Mouse (Mus musculus) ZHBTc4 (cell line): Measurements from ENCODE around the gene Plekhj1.
A peak's percentile ranks its signal among the peaks of the same experiment; 100 is the strongest.

Source experiments
- DNase-seq: peaks from one replicate; pipeline ENCODE4 v3.0.0-alpha.2; 2011; ENCODE audit warnings: low read depth, low spot score

The Plekhj1 gene

GRCm38 (mm10) chr10:80779565-80779964 lies 18.9 kb downstream of the Plekhj1 start:
- no peak for DNase-seq

- DNase-seq = no peak
Measured at GRCm38 (mm10) chr10:80777123-80777522, 21.3 kb downstream of the Plekhj1 start.

DNA sequence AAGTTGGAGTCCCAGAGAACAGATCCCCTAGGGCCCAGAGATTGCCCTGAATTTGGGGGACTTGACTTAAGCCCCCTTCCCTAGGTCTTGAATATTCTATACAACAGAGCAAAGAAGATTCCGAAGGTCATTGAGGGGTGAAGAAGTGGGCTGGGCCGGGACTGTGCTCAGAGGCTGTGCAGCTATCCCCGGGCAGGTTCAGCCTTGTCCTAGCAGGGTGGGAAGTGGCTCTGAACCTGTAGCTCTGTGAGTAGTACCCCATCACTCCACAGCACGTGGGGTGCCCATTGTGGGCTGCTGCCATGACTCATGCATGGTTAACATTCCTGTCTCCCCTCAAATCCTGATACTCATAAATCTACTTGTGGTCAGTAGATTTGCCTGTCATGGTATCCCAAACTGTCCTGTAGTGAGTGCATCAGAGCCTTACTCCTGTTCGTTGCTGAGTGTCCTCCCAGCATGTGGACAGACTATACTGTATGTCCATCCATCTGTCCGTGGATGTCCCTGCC lies 22.0 kb downstream of the Plekhj1 start:
- DNase-seq = no peak

GRCm38 (mm10) chr10:80775731-80776130 lies 22.7 kb downstream of the Plekhj1 start:
- DNase-seq = no peak

DNA sequence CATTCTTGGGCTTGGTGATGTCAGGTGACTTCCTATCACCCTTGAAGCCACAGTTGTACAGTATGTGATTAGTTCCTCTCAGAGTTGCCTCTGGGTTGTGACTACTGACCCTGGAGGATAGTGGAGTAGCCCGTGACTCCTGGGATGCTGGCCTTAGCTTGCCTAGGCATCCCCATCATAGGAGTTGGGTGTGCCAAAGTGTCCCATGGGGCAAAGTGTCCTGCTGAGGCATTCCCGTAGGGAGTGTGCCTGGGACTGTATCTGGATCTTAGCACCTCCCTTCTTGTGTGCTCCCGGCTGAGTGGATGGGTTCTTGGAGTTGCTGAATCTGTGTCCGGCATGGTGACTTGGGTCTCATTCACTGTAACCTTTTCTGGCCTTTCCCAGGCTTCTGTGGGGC lies 23.4 kb downstream of the Plekhj1 start:
- no peak for DNase-seq

DNA sequence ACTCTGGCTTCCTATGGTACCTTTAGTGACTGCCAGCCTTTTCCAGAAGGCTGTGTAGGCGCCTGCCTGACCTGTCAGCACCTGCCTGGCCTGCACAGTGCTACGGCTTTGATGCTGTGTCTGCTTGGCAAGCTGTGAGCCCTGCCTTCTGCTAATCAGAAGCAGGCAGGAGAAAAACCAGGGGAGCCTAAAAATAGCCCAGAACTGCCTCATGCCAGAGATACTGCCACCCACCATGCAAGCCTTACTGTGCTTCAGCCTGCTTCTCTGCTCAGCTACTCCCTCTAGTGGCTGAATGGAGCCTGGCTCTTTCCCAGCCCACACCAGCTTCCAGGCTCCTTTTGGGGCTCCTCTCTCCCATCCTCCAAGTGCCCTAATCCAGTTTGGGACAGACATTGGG lies 23.9 kb downstream of the Plekhj1 start:
- peak; percentile 73 for DNase-seq

GRCm38 (mm10) chr10:80773816-80774215 lies 24.6 kb downstream of the Plekhj1 start:
- no peak for DNase-seq

GRCm38 (mm10) chr10:80768365-80768764 lies 30.1 kb downstream of the Plekhj1 start:
- no peak for DNase-seq

DNA sequence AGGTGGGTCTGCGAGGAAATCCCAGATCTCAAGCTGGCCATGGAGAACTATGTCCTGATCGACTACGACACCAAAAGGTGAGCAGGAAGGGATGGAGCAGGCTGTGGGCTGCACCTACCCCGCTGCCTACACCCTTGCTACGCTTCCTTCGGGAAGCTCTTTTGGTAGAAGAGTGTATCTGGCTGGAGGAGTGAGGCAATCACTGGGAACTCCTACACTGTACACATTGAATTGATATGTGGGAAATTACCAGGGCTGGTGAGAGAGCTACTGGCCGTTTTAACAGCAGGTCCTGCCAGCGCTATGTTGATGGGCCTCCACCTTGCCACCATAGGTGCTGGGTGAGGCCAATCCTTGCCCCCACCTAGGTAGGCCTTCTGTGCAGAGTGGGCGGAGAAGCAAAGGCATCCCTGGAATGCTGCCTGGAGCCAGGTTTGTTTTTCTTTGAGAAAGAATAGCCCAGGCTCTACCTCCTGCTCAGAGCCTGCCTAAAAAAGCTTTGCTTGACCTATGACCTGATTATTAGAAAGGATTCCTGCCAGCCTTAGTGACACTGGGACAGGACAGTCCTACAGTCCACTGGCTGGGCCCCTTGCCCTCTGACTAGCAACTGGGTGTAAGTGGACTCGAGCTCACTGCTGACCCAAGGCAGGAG lies 32.1 kb downstream of the Plekhj1 start:
- peak; percentile 59 for DNase-seq

DNA sequence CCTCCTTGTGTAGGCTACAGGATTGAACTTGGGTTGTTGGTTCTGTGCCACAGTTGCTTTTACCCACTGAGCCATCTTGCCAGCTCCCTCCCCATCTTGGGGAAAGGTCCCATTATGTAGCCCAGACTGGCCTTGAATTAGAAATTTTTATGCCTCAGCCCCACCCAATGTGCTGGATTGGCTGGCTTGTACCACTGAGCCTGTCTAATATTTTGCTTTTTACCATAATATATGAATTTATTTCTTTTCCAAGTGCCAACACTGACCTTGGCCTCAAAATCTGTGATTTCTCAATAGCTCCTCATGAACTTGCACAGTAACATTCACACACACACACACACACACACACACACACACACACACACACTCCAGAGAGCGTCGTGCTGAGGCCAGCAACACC lies 32.7 kb downstream of the Plekhj1 start:
- DNase-seq = no peak

DNA sequence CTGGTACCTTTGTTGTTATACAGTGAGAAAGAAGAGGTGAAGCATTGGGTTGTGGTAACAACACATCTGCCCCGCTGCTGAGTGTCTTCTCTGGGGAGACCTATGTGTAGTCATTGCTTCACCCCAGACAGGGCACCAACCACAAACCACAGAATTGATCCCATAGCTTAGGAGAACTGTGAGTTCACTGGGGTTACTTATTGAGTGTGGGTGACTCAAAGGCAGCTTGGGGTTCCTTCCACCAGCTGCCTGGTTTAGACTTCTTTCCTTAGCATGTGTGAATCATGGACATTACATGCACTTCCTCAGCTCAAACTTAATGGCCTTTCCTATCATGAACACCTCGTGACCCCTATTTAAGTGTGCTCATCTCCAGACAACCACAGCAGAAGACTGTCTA lies 34.9 kb downstream of the Plekhj1 start:
- no peak for DNase-seq

DNA sequence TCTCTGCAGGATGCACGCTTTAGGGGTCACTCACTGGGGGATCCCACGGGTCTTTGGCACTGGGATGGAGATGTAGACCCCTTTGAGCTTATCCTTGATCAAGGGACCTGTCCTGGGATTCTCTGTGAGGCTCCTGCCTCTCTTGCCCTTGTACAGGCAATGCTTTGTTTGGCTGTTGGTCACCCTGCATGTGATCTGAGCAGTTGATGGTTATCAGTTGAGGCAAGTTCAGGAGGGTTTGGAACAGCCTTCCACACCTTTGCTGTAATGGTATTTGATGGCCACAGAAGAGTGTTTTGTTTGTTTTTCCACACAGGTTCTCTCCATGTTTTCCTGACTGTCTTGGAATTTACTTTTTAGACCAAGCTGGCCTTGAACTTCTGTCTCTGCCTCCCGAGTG lies 36.6 kb downstream of the Plekhj1 start:
- no peak for DNase-seq

- DNase-seq = no peak
Measured at GRCm38 (mm10) chr10:80760596-80761524, 37.6 kb downstream of the Plekhj1 start.

GRCm38 (mm10) chr10:80758651-80759050 lies 39.8 kb downstream of the Plekhj1 start:
- no peak for DNase-seq

DNA sequence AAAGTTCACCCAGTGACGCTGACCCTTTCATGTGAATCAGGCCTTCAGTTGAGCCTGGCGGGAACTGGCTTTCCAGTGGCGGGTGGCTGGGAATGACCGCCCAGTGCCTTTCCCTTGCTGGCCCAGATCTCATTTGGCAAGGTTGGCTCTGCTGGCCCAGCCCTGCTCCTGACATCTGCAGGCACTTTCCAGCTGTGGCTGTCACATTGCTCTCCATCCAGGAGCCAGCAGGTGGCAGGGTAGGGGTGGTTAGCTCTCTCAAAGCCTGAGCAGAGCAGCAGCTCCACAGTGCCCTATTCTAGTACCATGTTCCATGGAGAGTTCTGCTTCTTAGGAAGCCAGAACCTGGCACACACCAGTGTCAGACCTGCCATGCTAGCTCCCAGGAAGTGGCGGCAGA lies 40.7 kb downstream of the Plekhj1 start:
- peak; percentile 74 for DNase-seq

DNA sequence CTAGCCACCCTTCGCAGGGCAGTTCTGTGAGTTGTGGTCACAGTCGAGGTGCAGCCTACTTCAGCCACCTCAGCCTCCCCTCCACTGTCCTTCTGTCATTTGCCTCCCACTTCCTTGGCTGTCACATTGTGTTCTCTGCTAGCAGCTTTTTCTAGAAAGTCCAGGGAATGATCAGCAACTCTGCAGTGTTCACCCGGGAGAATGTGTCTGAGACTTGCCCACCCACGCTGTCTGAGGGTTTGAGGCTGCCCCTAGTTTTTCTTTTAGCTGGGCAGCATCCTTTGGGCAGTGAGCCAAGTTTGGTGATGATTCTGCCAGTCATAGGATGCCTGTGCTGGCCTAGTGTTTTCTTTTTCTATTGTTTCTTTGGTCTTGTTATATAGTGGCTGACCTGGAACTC lies 41.5 kb downstream of the Plekhj1 start:
- DNase-seq = no peak

DNA sequence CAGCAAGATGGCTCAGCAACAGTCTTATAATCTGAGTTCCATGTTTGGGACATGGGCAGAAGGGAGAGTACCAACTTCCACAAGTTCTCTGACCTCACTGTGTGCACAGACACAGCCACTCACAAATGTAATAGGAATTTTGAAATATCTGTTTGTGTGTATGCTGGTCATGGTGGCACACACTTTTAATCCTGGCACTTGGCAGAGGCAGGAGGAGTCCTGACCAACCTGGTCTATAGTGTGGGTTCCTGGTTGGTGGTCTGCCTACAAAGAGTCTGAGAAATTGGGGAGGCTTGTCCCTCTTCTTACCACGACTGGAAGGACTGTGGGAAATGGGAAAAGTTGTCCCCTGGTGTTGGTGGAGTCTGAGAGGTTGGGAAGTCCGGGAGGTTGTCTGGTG lies 41.9 kb downstream of the Plekhj1 start:
- DNase-seq = no peak

- no peak for DNase-seq
Measured at GRCm38 (mm10) chr10:80756099-80756498, 42.3 kb downstream of the Plekhj1 start.

DNA sequence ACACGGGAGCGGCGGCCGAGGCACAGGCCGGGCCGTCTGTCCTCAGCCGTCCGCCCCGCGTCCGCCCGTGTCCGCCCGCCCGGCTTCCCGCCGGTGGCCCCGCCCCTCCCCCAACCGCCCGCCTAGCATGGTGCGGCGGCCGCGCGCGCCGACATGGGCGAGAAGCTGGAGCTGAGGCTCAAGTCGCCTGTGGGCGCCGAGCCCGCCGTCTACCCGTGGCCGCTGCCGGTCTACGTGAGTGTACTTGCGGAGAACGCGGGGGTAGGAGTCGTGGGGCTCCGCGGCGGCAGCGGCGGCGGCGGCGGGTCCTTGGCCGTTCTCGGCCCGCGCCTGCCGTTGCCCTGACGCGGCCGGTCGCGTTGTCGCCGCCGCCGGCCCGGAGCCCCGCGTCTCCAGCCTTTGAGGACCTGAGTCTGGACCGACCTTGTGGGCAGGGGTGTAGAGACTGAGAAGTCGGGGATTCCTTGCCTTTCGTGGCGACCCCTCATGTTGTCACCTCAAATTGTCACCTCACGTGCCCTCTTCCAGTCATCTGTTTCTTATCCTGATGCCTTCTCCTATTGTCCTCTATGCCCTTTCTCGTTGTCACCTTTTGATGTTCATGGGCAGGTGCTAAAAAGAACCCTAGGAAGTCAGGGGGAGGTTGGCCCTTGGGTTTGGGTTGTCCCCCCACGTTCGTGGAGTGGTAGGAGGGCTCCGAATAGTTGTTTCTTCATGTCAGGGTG lies 43.0 kb downstream of the Plekhj1 start:
- DNase-seq = no peak

DNA sequence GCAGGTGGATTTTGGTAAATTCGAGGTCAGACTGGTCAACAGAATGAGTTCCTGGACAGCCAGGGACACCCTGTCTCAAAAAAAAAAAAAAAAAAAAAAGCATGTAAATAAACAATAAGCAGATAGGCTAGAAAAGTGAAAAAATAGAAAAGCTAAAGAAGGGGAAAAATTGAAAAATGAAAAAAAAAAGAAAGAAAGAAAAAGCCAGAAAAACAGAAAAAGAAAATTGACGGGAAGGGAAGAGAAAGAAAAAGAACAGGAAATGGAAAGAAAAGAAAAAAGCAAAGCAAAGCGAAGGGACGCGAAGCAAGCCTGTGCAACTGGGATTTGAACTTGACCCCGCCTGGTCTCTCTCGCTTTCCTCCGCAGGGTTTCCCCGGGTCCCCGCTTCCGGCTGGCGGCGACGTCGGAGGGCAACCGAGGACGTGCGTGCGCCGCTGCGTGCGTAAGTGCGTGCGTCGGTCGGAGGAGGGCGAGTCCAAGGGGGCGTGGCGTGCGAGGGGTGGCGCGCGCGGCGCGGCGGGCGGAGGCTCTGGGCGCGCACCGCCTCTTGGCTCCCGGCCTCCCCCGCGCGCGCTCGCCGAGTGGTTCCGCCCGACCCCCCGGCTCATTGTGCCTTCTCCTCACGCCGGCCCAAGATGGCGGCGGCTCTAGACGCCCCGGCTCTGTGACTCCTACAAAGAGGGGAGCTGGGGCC lies 43.7 kb downstream of the Plekhj1 start, which contains the start of gene Dot1l:
Gene Dot1l (plus strand): TSS at position 613 of the 697 bp plus-strand sequence.
- peak; percentile 99 for DNase-seq

- peak; percentile 93 for DNase-seq
Measured at GRCm38 (mm10) chr10:80752079-80752625, 46.3 kb downstream of the Plekhj1 start.
